Mouse (Mus musculus): Measurements from ENCODE around the gene Fam3c. TPM values are rescaled to one million over a fixed set of nuclear protein-coding genes. Genes with fewer than 3 reads are reported as not detected.

Gene Fam3c
- total and polyA plus RNA-seq, 3 experiments: 28.2 to 396 (median 30.7) TPM

- TF ChIP-seq ZNF384 (IDR thresholded peaks at IDR 0.05; ENCODE audit: low read depth, low read length) (0 out of 2 replicates have a peak, but pooled peaks have one; percentile 33), JUND (IDR thresholded peaks at IDR 0.05; ENCODE audit: low read depth, low read length) (no peak)
- no peaks in the 10 kb centered on the region for H3K9me3 ChIP-seq (replicated peaks; ENCODE audit: insufficient read depth, low read length)
- no peaks in the 10 kb centered on the region for H3K4me1 ChIP-seq (ENCODE audit: control insufficient read depth in 1 of 2, insufficient read depth in 2 of 2, low read length in 2 of 2)
- no peak overlapping the region for H3K4me3 ChIP-seq (ENCODE audit: control insufficient read depth in 1 of 2, insufficient read depth in 1 of 2, low read depth in 2 of 2, low read length in 2 of 2)
- no peak for DNase-seq (ENCODE audit: low read depth, low spot score)
- H3K79me2 ChIP-seq (ENCODE audit: control insufficient read depth, insufficient read depth, low read length, poor library complexity): no peaks in the 10 kb centered on the region
- no peak overlapping the region for H3K9ac ChIP-seq (ENCODE audit: control insufficient read depth, low read depth, low read length, poor library complexity, severe bottlenecking)
- peaks cover 3% of the 10 kb centered on the region in 2 experiments; a peak in 3 of 4 replicates for H3K27me3 ChIP-seq (ENCODE audit: control insufficient read depth in 1 of 2, insufficient read depth in 2 of 2, low read length in 2 of 2)
- no peak overlapping the region for H3K27ac ChIP-seq (ENCODE audit: control insufficient read depth, low read depth, low read length)
- no peaks in the 10 kb centered on the region for H3K36me3 ChIP-seq (ENCODE audit: control insufficient read depth in 1 of 2, insufficient read depth in 2 of 2, low read length in 2 of 2)
Measured at GRCm38 (mm10) chr6:22379831-22380230, 23.8 kb upstream of the Fam3c start.

DNA sequence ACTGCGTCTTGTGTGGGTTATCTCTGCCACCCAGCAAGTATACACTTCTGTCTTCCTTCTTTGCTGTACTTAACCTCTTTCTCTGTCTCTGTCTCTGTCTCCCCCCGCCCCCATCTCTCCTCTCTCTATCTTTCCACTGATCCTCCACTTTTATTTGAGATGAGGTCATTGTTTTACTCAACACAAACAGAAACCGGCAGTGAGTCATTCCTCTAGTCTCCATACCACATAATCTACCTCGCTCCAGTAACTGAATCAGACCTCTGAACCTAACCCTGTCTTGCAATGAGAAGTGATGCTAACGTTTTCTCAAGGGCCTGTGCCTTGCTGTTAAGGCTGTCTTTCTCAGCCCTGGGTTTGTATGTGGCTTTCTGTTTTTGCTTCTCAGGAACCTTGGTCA, 22.4 kb upstream of the Fam3c start:
- Histone ChIP-seq H3K9ac (ENCODE audit: control insufficient read depth, low read depth, low read length, poor library complexity, severe bottlenecking) (no peak overlapping the region), H3K36me3 (ENCODE audit: control insufficient read depth in 1 of 2, insufficient read depth in 2 of 2, low read length in 2 of 2) (no peaks in the 10 kb centered on the region), H3K4me3 (ENCODE audit: control insufficient read depth in 1 of 2, insufficient read depth in 1 of 2, low read depth in 2 of 2, low read length in 2 of 2) (no peak overlapping the region), H3K27ac (ENCODE audit: control insufficient read depth, low read depth, low read length) (no peak overlapping the region; the same call in 1 of the 2 replicates), H3K79me2 (ENCODE audit: control insufficient read depth, insufficient read depth, low read length, poor library complexity) (no peaks in the 10 kb centered on the region), H3K9me3 (replicated peaks; ENCODE audit: insufficient read depth, low read length) (no peaks in the 10 kb centered on the region), H3K4me1 (ENCODE audit: control insufficient read depth in 1 of 2, insufficient read depth in 2 of 2, low read length in 2 of 2) (no peaks in the 10 kb centered on the region), H3K27me3 (ENCODE audit: control insufficient read depth in 1 of 2, insufficient read depth in 2 of 2, low read length in 2 of 2) (peaks cover 2 to 3% of the 10 kb centered on the region in 2 experiments; a peak in 2 of 4 replicates)
- DNase-seq (ENCODE audit: low read depth, low spot score): peak; percentile 60
- no peak for TF ChIP-seq RAD21 (IDR thresholded peaks at IDR 0.05; ENCODE audit: low read depth, low read length)
- TF ChIP-seq USF1 (IDR thresholded peaks at IDR 0.05; ENCODE audit: low read depth, low read length): no peak
- no peak for TF ChIP-seq GABPA (IDR thresholded peaks at IDR 0.05; ENCODE audit: low read depth, low read length)
- no peak for TF ChIP-seq POLR2A (IDR thresholded peaks at IDR 0.05; ENCODE audit: control insufficient read depth in 1 of 2, insufficient read depth in 1 of 2, low read depth in 1 of 2, low read length in 2 of 2, poor library complexity in 1 of 2)
- TF ChIP-seq ZMIZ1 (IDR thresholded peaks at IDR 0.05; ENCODE audit: low read depth, low read length): no peak
- no peak for TF ChIP-seq MEF2A (IDR thresholded peaks at IDR 0.05; ENCODE audit: extremely low read depth, insufficient replicate concordance, low read depth, low read length, poor library complexity, severe bottlenecking)
- no peak for TF ChIP-seq MAFK (IDR thresholded peaks at IDR 0.05; ENCODE audit: borderline replicate concordance, low read depth, low read length)
- no peak for TF ChIP-seq ETS1 (IDR thresholded peaks at IDR 0.05; ENCODE audit: low read depth, low read length)
- TF ChIP-seq NRF1 (IDR thresholded peaks at IDR 0.05; ENCODE audit: insufficient read depth, low read depth, low read length, poor library complexity, severe bottlenecking): no peak
- TF ChIP-seq HCFC1 (IDR thresholded peaks at IDR 0.05; ENCODE audit: low read depth, low read length): no peak
- TF ChIP-seq CHD2 (IDR thresholded peaks at IDR 0.05; ENCODE audit: low read length): no peak
- no peak for TF ChIP-seq GATA1 (IDR thresholded peaks at IDR 0.05; ENCODE audit: low read depth, low read length)
- no peak for TF ChIP-seq ZKSCAN1 (IDR thresholded peaks at IDR 0.05; ENCODE audit: low read depth, low read length)
- TF ChIP-seq E2F4 (IDR thresholded peaks at IDR 0.05; ENCODE audit: borderline replicate concordance, low read depth, low read length): no peak
- no peak for TF ChIP-seq MAZ (IDR thresholded peaks at IDR 0.05; ENCODE audit: low read depth, low read length)

Data from MEL (cell line).